Comparison of ENCODE assay signal across 8 mouse cellular contexts in genomic region chr1:79581136-79581679, GRCm38 (mm10).
DNase-seq lines count a peak whose midpoint lies in the region; ATAC-seq and TF ChIP-seq lines count a peak whose summit lies in the region.

No protein-coding gene starts in this region.

- H3K9me3 ChIP-seq in forebrain, embryonic 11.5 days (ENCODE audit: control insufficient read depth, low read length) = no peaks in the 10 kb centered on the region; the same call in 1 of the 2 replicates
- H3K9me3 ChIP-seq in liver, postnatal 0 days (ENCODE audit: low read length) = no peaks in the 10 kb centered on the region
- H3K9me3 ChIP-seq in neural tube, embryonic 15.5 days (replicated peaks) = no peaks in the 10 kb centered on the region

- DNase-seq in ES-CJ7 (ENCODE audit: low read depth, low spot score) (peak; percentile 40), adipocyte (ENCODE audit: low spot score) (no peak)
- DNase-seq in brain, embryonic 18.5 days (ENCODE audit: low read depth, low spot score) = peak; percentile 72
- DNase-seq in forebrain, embryonic 11.5 days (ENCODE audit: low spot score) = peak; percentile 70
- peak; percentile 10 to 40 for DNase-seq in heart, postnatal 14 days
- peak; percentile 66 for DNase-seq in layer of hippocampus, adult 11-12 months (ENCODE audit: low spot score)
- DNase-seq in liver, postnatal 0 days = peak; percentile 40

- peak overlapping the region; percentile 55 for H3K9ac ChIP-seq in forebrain, embryonic 11.5 days (ENCODE audit: low read length)
- no peak overlapping the region; the same call in 1 of the 2 replicates for H3K9ac ChIP-seq in liver, postnatal 0 days (replicated peaks)
- peak overlapping the region; percentile 59 for H3K9ac ChIP-seq in neural tube, embryonic 15.5 days (replicated peaks)

- H3K4me2 ChIP-seq in forebrain, embryonic 11.5 days (ENCODE audit: low read depth, low read length, severe bottlenecking) = peak overlapping the region; percentile 51
- H3K4me2 ChIP-seq in liver, postnatal 0 days (ENCODE audit: low read depth, low read length) = peak overlapping the region; percentile 68
- peak overlapping the region; percentile 64 for H3K4me2 ChIP-seq in neural tube, embryonic 15.5 days

- H3K36me3 ChIP-seq in forebrain, embryonic 11.5 days (ENCODE audit: control insufficient read depth, insufficient read depth, low read length) = no peaks in the 10 kb centered on the region
- H3K36me3 ChIP-seq in liver, postnatal 0 days (replicated peaks; ENCODE audit: insufficient read depth, low read length) = no peaks in the 10 kb centered on the region
- no peaks in the 10 kb centered on the region for H3K36me3 ChIP-seq in neural tube, embryonic 15.5 days

- TF ChIP-seq EP300 in liver, postnatal 0 days (IDR thresholded peaks at IDR 0.05; ENCODE audit: low read depth) = no peak

- peak overlapping the region; percentile 26 for H3K4me3 ChIP-seq in forebrain, embryonic 11.5 days (ENCODE audit: low read depth, low read length)
- peak overlapping the region; percentile 33 for H3K4me3 ChIP-seq in liver, postnatal 0 days (ENCODE audit: low read depth, low read length)
- H3K4me3 ChIP-seq in neural tube, embryonic 15.5 days (replicated peaks) = peak overlapping the region; percentile 43

- H3K27me3 ChIP-seq in forebrain, embryonic 11.5 days (ENCODE audit: control insufficient read depth, insufficient read depth, low read length) = no peaks in the 10 kb centered on the region
- no peaks in the 10 kb centered on the region for H3K27me3 ChIP-seq in liver, postnatal 0 days (ENCODE audit: insufficient read depth, low read length)
- no peaks in the 10 kb centered on the region for H3K27me3 ChIP-seq in neural tube, embryonic 15.5 days (replicated peaks)

- TF ChIP-seq CTCF in liver, postnatal 0 days (IDR thresholded peaks at IDR 0.05; ENCODE audit: low read depth) = no peak

- peak; percentile 92 for ATAC-seq in forebrain, embryonic 11.5 days (replicated peaks; ENCODE audit: low FRiP score)
- ATAC-seq in liver, postnatal 0 days = peak; percentile 83
- peak; percentile 94 for ATAC-seq in neural tube, embryonic 15.5 days (ENCODE audit: low FRiP score)

- intact Hi-C loops in heart, postnatal 14 days (cut with DNase I) = no loop called here

- peak overlapping the region; percentile 41; the same call in 1 of the 2 replicates for H3K27ac ChIP-seq in forebrain, embryonic 11.5 days (ENCODE audit: low read depth, low read length)
- 0 out of 2 replicates have a peak overlapping the region, but pooled peaks have one; percentile 16 for H3K27ac ChIP-seq in liver, postnatal 0 days (ENCODE audit: low read depth)
- peak overlapping the region; percentile 90 for H3K27ac ChIP-seq in neural tube, embryonic 15.5 days (replicated peaks)

- no peaks in the 10 kb centered on the region; the same call in 1 of the 2 replicates for H3K4me1 ChIP-seq in forebrain, embryonic 11.5 days (replicated peaks; ENCODE audit: control insufficient read depth, insufficient read depth, low read length)
- H3K4me1 ChIP-seq in liver, postnatal 0 days (ENCODE audit: insufficient read depth) = peaks cover 4% of the 10 kb centered on the region
- H3K4me1 ChIP-seq in neural tube, embryonic 15.5 days = peaks cover 6% of the 10 kb centered on the region; the same call in 1 of the 2 replicates

- 1% methylated on average over 15 of the region's 15 CpGs for WGBS in forebrain, embryonic 11.5 days
- 11% methylated on average over 15 of the region's 15 CpGs for WGBS in liver, postnatal 0 days (ENCODE audit: insufficient replicate concordance)
- 2% methylated on average over 15 of the region's 15 CpGs for WGBS in neural tube, embryonic 15.5 days

Comparison
In these comparisons a context has a peak if more than half of its experiments do, and no peak if none do; other contexts are left out.
1. H3K27ac ChIP-seq: peak in every context shown above with its lines; median percentile 90 in neural tube, embryonic 15.5 days; 41 in forebrain, embryonic 11.5 days; 16 in liver, postnatal 0 days.